Mouse (Mus musculus) heart, adult 9 months (tissue): Measurements from ENCODE around the gene Vmn2r48.
"Not testable (repeated sequence)": the region's sequence is repeated elsewhere in the genome, so short reads cannot be mapped to it uniquely, and the experiment has no call there.

Experiments used
- DNase-seq, 2 experiments: peaks; one replicate each; pipeline ENCODE4 v3.0.0; 2022; ENCODE audit warnings: low spot score in 2 of 2

Gene Vmn2r48

DNA sequence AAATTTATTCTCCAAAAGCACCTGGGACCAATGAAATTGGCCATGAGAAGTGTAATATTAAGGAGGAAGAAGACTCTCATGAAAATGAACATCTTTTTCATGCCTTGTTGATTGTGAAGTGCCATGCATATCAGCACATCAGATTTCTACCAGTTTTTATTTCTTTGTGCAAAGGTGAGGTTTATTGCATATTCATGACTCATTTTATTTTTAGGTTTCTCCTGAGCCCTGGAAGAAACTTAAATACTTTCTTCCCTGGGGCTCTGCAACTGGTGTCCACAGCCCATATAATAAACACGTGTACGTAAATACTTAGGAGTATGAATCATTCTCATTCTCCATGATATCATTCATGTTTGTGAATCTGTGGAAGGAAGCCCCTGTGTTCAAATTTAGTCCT is at the start of gene Vmn2r48:
TSS of gene Vmn2r48 (minus strand) at position 101 of the 400 bp plus-strand sequence.
- not testable (repeated sequence) for DNase-seq

DNA sequence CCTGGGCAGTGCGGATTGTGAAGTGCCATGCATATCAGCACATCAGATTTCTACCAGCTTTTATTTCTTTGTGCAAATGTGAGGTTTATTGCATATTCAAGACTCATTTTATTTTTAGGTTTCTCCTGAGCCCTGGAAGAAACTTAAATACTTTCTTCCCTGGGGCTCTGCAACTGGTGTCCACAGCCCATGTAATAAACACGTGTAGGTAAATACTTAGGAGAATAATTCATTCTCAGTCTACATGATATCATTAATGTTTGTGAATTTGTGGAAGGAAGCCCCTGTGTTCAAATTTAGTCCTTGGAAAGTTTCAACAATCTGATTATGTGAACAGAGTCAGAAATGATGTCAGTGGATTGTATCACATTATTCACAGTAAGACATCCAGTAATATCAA is 38.8 kb upstream of the Vmn2r48 start, which contains the start of gene Vmn2r49:
TSS of gene Vmn2r49 (minus strand) at position 101 of the 400 bp plus-strand sequence.
- DNase-seq: not testable (repeated sequence)
